Mouse (Mus musculus) heart, postnatal 0 days (tissue): ENCODE data around the gene Gm3460.
"Not testable (repeated sequence)": the region's sequence is repeated elsewhere in the genome, so short reads cannot be mapped to it uniquely, and the experiment has no call there.

ENCODE experiments used
- CTCF ChIP-seq: IDR thresholded peaks from 2 replicates; pipeline ENCODE4 v1.5.1; 2016; ENCODE audit warnings: antibody characterized with exemption, control low read depth, low read depth
- EP300 ChIP-seq: IDR thresholded peaks from 2 replicates; pipeline ENCODE4 v1.6.1; 2016; ENCODE audit warnings: antibody characterized with exemption, low read depth

- not testable (repeated sequence) for TF ChIP-seq EP300, CTCF
Measured at GRCm38 (mm10) chr14:6606436-6606835, 15.8 kb downstream of the Gm3460 start.
